Mouse (Mus musculus): ENCODE data around the gene Spata31d1b.
"Not testable (repeated sequence)": the region's sequence is repeated elsewhere in the genome, so short reads cannot be mapped to it uniquely, and the experiment has no call there.

Gene Spata31d1b

DNA sequence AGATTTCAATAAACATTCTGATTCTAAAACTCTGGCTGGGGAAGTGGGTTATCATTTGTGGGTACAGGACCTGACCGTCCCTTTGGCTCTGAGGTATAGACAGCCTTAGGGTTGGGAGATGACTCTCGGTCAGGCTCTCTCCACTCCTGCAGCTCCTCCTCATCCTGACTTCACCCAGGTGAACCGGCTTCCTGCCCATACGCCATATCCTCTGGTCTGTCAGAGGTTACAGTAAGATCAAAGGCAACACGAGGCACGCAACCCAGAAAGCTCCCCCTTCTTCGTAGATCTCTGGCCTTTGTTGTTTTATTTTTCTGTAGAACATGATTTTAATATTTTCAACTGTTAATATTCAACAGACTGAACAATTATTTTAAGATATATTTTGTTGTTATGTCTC lies 16.3 kb upstream of the Spata31d1b start:
- DNase-seq (ENCODE audit: low spot score), result no peak

DNA sequence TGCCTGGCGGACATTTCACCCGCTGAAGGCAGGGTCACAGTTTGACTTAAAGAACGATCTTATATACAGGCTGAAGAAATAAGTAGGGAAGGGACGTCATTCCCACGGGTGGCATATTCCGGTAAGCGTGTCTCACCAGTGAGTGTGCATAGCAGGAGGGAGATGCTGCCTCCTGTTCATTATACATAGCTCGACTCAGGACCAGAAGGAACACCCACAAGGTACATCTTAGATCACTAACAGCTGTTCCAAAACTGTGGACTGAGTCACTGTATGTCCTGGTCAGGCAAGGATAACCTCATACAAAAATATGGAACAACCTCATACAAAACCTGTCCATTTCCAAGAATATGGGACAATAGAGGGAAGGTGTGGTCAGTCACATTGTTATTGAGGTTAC lies 13.0 kb upstream of the Spata31d1b start:
- no peak for DNase-seq (ENCODE audit: low spot score)

DNA sequence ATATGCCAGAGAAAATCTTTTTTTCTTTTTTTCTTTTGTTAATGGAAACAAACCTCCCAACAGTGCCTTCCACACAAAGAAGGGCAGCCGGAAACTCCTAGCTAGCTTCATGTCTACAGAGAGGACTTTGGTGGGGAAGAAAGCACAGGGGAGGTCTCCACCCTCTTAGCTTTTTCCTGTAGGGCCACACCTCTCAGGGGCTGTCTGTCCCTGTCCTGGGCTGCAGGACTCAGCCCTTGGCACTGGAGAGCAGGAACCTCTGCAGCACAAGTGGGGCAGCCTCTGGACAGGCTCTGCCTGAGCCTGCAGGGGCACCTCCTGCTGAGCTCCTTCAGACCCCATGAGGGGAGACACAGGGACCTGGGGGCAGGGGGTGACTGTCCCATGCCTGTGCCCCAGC lies 11.9 kb upstream of the Spata31d1b start:
- not testable (repeated sequence) for DNase-seq (ENCODE audit: low spot score)

DNA sequence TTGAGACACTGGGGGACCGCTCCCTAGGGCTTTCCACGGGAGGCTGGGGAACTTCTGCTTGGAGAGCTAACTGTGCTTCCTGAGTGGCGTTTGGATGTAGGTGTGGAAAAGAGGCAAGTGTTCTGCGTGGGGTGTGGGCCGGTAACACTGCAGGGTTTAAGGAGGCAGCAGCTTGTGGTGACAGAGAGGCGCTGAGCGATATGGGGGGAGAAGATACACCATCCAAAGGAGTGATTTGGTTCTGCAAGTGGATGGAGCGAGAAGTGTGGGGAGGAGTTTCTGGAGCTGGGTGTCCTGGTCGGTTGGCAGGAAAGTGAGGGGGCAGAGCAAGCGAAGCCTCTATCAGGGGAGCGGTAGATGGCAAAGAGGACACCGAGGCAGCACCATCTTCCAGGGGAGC lies 8.6 kb upstream of the Spata31d1b start:
- DNase-seq (ENCODE audit: low spot score), result no peak

DNA sequence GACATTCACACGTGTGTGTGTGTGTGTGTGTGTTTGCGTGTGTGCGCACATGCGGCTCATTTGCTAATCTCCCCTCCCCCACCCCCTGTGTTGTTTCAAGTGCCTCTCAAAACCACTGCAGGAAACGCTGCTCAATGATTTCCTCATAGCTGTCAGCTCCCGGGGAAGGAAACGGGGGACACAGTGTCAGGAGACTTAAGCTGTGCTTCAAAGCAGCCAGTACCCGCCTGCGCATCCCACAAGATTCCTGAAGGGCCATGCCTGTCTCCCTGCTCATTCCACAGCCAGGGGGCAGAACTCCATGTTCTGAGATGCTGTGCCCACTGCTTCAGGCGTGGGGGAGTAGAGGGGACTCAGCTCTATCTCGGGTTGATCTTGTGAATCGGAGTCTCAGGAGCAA lies 7.5 kb upstream of the Spata31d1b start:
- peak; percentile 26 for DNase-seq (ENCODE audit: low spot score)

DNA sequence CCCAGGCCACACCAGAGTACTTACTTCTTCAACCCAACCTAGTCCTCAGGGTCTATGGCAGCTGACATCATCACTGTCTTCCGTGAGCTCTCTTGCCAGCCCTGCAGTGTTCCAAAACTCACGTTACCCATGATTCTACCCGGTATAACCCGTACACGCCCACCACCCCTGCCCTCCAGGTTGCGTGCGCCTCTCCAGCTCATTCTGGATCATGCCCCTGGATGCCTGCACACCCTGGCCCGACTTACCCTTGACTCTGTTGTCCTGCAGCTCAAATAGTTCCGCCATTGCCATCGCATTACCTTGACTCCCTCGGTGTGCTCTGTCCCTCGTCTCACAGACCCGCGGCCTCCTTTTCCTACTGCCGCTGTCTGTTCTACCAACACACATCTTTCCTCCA lies 1.9 kb upstream of the Spata31d1b start, which contains the start of gene Spata31d1a:
Spata31d1a (minus strand) TSS at position 101 of the 400 bp plus-strand sequence.
- no peak for DNase-seq (ENCODE audit: low spot score)

DNA sequence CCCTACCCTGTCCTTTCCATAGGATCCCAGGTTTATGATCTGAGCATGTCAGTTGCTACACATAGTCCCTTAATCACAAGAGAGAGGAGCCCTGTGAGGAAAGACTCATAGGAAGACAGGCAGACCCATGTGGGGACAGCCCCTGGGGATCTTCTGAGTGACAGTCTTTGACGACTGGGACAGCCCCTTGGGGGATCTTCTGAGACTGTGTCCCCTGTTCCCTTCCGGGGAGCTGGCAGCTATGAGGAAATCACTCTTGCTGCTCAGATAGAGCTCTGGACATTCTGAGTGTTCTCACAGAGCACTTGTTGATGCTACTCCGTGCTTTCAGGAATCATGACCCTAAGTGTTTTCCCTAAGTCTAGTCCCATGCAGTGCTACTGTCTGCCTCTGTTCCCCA lies 1.6 kb downstream of the Spata31d1b start:
- no peak for DNase-seq (ENCODE audit: low spot score)

DNA sequence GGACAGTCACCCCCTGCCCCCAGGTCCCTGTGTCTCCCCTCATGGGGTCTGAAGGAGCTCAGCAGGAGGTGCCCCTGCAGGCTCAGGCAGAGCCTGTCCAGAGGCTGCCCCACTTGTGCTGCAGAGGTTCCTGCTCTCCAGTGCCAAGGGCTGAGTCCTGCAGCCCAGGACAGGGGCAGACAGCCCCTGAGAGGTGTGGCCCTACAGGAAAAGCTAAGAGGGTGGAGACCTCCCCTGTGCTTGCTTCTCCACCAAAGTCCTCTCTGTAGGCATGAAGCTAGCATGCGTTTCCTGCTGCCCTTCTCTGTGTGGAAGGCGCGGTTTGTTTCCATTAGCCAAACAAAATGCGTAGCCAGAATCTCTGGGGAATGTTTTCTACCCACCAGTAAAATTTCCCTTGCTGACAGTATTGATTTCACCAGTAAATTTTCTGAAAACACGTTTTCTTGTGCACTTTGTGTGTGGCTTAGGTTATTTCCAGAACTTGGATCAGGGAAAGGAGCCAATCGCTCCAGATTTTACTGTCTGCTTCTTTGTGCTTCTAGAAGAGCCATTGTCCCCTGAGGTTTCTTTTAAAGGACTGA lies 6.9 kb downstream of the Spata31d1b start:
- DNase-seq (ENCODE audit: low spot score), result not testable (repeated sequence)

DNA sequence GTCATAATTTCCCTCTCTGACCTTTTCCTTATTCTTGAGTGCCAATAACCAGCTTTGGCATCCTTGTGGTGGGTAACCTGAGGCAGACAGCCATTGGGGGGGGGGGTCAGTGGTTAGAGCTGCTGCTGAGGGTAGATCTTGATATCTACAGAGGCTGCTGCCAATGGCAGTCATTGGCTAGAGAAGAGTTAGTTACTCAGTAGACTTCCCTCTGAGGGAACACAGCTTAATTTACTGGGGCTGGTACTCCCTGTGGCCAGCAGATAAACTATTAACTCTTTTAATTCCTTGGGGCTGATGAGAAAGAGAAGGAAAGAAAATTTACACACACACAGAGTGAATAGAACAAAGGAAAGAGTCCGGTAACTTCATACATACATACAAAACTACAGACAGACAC lies 7.4 kb downstream of the Spata31d1b start:
- no peak for DNase-seq (ENCODE audit: low spot score)

DNA sequence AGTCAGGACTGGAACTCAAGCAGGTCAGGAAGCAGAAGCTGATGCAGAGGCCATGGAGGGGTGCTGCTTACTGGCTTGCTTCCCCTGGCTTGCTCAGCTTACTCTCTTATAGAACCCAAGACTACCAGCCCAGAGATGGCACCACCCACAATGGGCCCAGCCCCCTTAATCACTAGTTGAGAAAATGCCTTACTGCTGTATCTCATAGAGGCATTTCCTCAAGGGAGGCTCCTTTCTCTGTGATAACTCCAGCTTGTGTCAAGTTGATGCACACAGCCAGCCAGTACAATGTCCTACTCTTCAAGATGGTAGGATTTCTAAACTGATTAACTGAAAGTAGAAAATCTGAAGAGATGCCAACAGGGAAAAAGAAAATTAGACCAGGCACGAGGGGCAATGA lies 10.0 kb downstream of the Spata31d1b start:
- DNase-seq (ENCODE audit: low spot score), result not testable (repeated sequence)

DNA sequence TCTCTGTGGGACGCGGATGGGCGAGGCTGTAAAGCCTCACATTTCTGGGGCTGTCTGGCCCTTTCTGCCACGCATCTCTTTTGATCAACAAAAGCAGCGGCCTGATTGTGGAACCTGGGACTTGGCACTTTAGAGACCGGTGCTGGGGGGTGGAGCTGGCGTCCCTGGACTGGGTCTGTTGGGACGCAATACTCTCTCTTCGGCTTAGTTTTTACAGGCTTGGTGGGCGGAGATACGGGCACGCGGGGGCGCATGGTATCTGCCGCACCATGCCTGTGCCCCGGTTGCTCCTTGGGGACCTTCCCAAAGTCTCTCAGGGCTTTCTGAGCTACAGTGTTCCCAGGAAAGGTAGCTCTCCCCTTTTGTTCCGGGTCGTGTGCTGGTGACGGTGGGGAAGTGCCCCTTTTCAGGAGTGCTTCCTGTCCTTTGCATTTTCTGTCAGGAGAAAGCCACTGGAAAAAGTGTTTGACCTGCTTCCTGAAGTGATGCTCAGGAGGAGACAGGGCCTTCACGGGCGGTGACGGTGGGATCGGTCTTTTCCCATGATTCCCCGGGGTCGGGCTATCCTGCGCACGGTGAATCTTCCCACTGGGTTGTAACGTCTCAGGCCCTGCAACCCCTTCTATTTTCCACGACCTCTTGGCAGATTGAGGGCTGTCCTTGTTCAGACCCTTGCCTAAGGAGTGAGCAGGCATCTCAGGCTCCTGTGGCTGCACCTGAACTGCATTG lies 14.2 kb downstream of the Spata31d1b start:
- DNase-seq (ENCODE audit: low spot score), result no peak

DNA sequence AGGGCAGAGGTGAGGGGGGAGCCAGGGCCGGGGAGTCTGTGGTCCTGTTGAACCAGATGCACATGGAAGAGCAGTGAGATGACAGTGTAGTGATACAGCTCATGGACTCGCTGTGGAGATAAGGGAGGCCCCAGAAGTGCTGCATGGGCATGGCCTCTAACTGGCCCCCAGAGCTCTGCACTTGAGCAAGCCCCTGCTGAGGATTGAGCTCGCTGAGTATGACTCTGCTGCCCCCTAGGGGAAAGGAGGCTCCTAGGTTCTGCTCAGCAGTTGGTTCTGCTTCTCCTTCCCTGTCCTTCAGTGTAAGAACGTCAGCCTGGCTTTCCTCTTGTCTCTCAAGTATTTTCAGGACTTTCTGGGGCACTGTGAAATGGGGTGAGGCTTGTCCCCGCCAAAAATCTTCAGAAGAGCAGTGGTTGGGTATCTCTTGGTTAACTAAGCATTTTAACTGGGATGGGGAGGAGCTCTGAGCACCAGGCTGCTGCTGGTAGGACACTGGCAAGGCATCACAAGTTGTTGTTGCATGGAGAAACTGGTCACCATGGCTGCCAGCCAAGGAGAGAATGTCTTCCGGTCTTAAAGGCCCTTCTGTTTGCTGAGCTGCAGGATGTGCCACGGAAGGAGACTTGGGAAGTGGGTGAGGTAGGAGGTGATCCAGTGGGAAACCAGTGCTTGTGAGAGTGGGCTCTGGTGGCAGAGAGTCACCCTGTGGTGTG lies 16.5 kb downstream of the Spata31d1b start:
- DNase-seq (ENCODE audit: low spot score), result peak; percentile 90

DNA sequence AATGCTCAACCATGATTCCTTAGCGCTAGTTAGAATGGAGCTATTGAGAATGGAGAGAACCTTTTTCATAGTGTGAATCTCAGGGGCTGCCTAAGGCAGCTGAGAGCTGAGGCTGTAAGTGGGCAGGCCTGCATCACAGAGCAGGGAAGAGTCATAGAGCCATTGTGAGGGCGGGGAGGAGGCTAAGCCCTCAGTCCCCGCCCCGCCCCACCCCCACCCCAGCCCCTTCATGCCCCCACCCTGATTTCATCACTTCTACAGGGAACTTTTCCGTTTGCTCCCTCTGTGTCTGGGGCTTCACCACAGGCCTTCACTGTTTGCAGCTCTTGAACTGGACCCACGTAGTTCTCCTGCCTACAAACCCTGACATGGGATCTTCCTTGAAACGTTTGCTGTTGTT lies 19.6 kb downstream of the Spata31d1b start, which contains the start of gene Spata31d1d:
Spata31d1d (minus strand) TSS at position 101 of the 400 bp plus-strand sequence.
- DNase-seq (ENCODE audit: low spot score), result no peak

DNA sequence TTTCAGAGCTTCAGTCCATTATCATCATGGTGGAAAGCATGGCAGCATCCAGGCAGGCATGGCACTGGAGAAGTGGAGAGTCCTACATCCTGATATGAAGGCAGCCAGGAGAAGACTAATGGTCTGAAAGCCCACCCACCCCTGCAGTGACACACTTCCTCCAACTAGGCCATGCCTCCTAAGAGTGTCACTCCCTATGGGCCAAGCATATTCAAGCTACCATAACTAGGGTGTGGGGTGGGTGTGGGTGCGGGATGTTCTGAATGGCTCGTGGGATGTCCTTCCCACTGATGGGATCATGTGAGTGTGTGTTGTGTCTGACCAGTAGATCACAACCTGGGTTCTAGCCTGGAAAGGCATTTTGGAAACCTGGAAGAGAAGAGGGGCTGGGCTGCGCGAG lies 21.9 kb downstream of the Spata31d1b start:
- no peak for DNase-seq (ENCODE audit: low spot score)

DNA sequence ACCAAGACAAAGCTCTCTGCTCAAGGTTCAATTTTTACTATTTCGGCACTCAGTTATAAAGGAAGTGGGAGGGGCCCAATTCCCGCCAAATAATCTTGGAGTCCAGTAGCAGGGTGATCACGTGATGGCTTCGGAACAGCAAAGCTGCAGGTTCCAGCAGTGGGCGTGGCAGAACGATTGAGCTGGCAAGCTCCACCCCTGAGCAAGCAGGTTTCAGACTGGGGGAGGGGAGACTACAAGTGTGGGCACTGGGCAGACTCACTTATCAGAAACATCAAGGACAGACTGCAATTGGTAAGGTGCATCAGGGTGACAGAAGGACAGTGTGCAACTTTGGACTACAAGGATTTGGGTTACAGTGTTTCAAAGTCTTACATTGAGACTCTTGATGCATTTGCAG lies 22.3 kb downstream of the Spata31d1b start:
- DNase-seq (ENCODE audit: low spot score), result not testable (repeated sequence)

DNA sequence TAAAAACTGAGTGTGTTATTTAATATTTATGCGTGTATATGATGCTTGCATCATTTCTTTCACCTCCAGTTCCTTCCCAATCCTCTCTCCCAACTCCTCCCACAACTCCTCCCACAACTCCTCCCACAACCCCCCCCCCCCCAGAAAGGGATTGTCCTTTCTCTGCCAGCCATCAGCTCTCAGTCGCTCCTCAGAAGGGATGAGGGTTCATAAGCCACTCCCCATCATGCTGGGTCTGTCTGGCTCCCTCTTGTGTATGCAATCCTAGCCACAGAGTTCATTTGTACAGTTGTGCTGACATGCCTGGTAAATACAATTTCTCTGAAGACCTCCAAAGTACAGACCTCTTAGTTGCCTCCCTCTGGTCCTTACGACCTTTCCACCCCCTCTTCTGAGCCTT lies 23.1 kb downstream of the Spata31d1b start:
- no peak for DNase-seq (ENCODE audit: low spot score)

DNA sequence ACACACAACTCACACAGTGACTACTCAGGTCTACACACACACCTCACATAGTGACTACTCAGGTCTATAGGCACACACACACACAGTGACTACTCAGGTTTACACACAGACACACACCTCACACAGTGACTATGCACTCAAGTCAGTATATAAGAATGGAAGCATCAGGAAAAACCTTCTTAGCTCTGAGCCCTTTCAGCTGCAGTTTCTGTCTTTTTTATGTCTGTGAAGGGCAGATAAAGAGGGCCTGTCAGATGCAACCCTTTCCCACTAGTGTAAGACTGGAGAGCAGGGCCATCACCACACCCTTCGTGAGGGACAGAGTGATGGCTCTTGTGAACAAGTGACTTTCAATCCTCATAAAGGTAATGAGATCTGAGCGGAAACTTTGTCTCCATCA lies 26.4 kb downstream of the Spata31d1b start:
- no peak for DNase-seq (ENCODE audit: low spot score)

DNA sequence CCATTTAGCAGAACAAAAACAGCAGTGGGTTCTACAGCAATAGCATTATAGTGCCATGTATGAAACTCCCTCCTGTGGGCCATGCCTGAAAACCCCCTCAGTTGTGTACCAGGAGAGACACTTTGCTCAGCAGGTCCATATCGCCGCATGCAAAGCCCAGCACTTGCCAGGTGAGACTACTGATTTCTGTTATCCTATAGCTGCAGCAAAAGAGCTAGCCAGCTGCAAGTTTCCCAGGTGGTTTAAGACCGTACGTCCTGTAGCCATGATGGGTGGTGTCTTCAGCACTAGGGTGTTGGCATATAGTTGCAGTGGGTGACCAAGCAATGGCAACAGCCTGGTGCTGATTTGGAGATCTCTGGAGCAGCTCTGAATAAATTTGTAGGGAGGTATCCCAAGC lies 27.3 kb downstream of the Spata31d1b start:
- no peak for DNase-seq (ENCODE audit: low spot score)

DNA sequence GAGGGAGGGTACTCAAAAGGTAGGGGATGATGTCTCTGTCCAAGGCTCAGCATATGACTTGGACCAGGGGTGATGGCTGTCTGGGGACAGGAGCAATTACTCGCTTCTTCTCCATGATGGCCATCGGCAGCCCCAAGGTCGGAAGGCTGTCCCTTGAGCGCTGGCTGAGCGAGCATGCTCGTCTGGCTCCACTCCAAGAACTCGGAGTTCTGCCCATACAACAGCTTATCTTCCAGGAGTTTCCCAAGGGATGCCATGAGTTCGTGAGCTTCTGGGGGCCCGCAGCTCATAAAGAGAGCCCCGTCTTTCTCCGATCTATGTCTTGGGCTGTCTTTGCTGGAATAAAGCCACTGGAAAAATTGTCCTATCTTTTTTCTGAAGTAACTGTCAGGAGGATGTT lies 29.0 kb downstream of the Spata31d1b start:
- no peak for DNase-seq (ENCODE audit: low spot score)

DNA sequence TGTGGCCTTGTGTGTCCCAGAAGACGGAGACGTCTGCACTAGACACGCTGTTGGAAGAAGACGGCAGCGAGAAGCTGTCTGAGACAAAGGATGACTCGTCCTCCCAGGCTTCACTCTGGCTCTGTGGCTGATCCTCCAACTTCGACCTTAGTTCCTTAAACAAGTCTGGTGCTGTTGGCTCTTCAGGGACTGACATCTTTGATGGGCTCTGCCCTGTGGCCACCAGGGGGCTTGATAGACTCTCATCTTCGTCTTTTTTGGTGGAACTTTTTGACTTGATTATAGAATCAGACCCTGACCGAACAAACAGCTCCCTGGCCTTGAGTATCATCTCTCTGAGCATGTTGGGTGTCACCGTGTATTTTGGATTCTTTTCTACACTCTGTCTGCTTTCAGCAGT lies 29.6 kb downstream of the Spata31d1b start:
- peak; percentile 31 for DNase-seq (ENCODE audit: low spot score)

DNA sequence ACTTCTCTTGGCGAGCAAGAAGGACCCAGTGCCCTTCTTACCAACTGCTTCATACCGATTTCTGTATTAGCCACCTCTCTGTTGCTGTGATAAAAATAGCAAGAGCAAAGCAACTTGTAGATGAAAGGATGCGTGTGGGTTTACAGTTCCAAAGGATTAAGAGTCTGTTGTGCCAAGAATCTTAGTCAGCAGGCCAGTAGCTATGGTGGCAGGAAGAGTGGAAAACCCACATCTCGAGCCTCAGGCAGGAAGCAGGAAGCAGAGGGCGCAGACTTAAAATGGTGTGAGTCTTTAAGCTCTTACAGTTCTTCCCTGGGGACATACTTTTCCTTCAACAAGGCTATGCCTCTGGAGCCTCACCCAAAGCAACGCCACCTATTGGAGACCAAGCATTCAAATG lies 33.4 kb downstream of the Spata31d1b start:
- no peak for DNase-seq (ENCODE audit: low spot score)

DNA sequence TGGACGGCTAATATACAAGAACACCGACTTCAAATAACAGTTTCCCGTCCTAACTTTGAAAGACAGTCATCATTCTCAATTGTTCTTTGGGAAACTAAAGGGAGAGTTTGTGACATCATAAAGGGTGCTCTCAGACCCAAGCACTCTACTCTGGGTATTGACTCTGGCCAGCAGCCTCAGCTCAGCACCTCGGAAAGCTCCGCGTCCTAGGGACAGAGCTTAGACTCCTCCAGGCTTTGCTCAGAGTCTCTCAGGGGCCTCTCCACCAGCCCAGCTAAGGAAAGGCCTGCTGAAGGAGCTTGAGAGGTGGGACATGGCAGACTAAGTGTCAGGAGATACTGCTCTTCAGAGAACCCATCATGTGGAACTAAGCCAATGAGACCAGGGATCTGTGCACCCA lies 34.1 kb downstream of the Spata31d1b start:
- no peak for DNase-seq (ENCODE audit: low spot score)

DNA sequence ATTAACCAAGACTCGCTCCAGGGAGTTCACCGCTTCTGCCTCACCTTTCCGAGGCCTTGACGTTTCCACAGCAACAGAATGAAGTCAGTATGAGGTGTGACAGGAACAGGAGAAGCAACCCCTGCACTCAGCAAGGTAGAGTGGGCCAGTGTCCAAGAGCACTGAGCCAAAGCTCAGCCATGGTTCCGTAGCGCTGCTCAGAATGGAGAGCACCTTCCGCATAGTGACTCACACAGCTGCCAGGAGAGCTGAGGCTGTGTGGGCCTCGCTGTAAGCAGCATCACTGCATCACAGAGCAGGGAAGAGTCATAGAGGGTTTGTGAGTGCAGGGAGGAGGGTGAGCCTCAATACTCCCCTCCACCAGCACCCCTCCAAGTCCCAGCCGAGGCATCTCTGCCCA lies 34.6 kb downstream of the Spata31d1b start, which contains the start of gene 1700014D04Rik:
1700014D04Rik (minus strand) TSS at position 42 of the 400 bp plus-strand sequence.
- no peak for DNase-seq (ENCODE audit: low spot score)
